Mouse (Mus musculus) spleen, postnatal 10 days (tissue): ENCODE results near the gene Lce1b.

Experiments used
- DNase-seq, 2 experiments: peaks; one replicate each; pipeline ENCODE4 v3.0.0; 2021 to 2022; ENCODE audit warnings: low spot score in 2 of 2

Lce1b gene

GRCm38 (mm10) chr3:92656826-92657225 lies at the start of gene Lce1b:
TSS of gene Lce1b (minus strand) at chr3:92656926.
- no peak for DNase-seq

GRCm38 (mm10) chr3:92694613-92695012 lies 37.9 kb upstream of the Lce1b start:
- DNase-seq, result no peak

GRCm38 (mm10) chr3:92691688-92692087 lies 35.0 kb upstream of the Lce1b start:
- DNase-seq, result no peak

- peak; percentile 5 to 58 for DNase-seq
Measured at GRCm38 (mm10) chr3:92689154-92689553, 32.4 kb upstream of the Lce1b start.

- DNase-seq, result no peak
Measured at GRCm38 (mm10) chr3:92687110-92687509, 30.4 kb upstream of the Lce1b start, which contains the start of gene Lce1d. TSS of gene Lce1d (minus strand) at chr3:92687210.

GRCm38 (mm10) chr3:92678947-92679346 lies 22.2 kb upstream of the Lce1b start, which contains the start of gene Lce1c:
TSS of gene Lce1c (plus strand) at chr3:92679247.
- no peak for DNase-seq

- DNase-seq, result no peak
Measured at GRCm38 (mm10) chr3:92670215-92670614, 13.5 kb upstream of the Lce1b start, which contains the start of gene Lce1a2. TSS of gene Lce1a2 (minus strand) at chr3:92670315.

GRCm38 (mm10) chr3:92648207-92648606 lies 8.5 kb downstream of the Lce1b start, which contains the start of gene Lce1a1:
TSS of gene Lce1a1 (minus strand) at chr3:92648307.
- DNase-seq, result no peak

- DNase-seq, result no peak
Measured at GRCm38 (mm10) chr3:92639854-92640253, 16.9 kb downstream of the Lce1b start.

GRCm38 (mm10) chr3:92638653-92638991 lies 18.1 kb downstream of the Lce1b start:
- no peak for DNase-seq

- DNase-seq, result no peak
Measured at GRCm38 (mm10) chr3:92637745-92638652, 18.7 kb downstream of the Lce1b start.

GRCm38 (mm10) chr3:92621560-92621959 lies 35.2 kb downstream of the Lce1b start, which contains the start of gene Lce6a:
TSS of gene Lce6a (minus strand) at chr3:92621660.
- no peak for DNase-seq

GRCm38 (mm10) chr3:92609804-92610203 lies 46.9 kb downstream of the Lce1b start:
- DNase-seq, result no peak

- no peak for DNase-seq
Measured at GRCm38 (mm10) chr3:92607392-92607791, 49.3 kb downstream of the Lce1b start, which contains the start of gene 2210017I01Rik. TSS of gene 2210017I01Rik (minus strand) at chr3:92607492.
